24 mouse cellular contexts compared by ENCODE assay signal in the genomic region with DNA sequence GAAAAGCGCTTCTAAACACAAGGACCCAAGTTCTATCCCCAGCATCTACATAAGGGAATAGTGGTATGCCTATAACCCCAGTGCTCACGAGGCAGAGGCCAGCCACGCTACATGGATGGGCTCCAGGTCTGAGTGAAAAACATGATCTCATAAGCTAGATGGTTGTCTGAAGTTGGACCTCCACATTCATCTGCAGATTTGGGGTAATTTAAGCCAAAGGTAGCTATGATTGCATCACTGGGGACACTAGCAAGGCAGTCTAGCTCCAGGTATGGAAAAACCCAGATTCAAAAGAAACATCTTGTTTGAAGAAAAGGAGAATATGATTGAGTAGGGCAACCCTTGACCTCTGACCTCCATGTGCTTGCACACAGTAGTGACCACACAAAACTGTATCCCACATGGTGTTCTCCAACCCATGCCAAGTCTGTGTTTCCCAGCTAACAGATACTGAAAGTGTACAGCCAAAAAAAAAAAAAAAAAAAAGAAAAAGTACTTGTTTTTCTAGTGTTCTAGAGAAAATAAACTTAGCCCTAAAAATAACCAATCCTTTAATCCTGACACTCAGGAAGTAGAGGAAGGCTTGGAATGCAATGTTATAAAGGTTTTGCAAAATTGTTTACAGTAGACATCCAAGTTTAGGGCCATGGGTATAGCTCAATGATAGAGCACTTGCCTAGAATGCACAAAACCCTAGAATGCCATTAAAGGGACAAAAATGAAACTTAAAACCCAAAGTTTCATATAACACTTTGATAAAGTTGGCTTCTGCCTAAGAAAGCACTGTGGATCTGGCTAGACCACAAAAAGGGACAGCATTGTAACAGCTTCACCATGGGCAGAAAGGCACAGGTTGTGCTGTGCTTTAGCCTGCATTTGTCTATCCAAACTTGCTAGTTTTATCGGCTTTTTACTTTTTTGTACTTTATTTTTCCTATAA. TPM values are rescaled to one million over a fixed set of nuclear protein-coding genes. Genes with fewer than 3 reads are reported as not detected.
A peak's percentile ranks its signal among the peaks of the same experiment; 100 is the strongest.
DNase-seq lines count a peak whose midpoint lies in the region; ATAC-seq and TF ChIP-seq lines count a peak whose summit lies in the region.
"Had no signal": no experiment of that assay in that cellular context is flagged by ENCODE, and none has a peak within 500 bp of the region (broad histone marks: within the 10 kb centered on the region; RNA-seq: fewer than 3 reads in every experiment).

No protein-coding gene starts in this region.

- peak; percentile 5 for DNase-seq in kidney, postnatal 0 days (ENCODE audit: low spot score)
- DNase-seq in kidney, postnatal 36 days: no peak
- DNase-seq in 3T3-L1 (ENCODE audit: low read depth, low spot score) (peak; percentile 58), CH12.LX (ENCODE audit: extremely low read depth) (no peak)
- DNase-seq in lung, postnatal 25 days (ENCODE audit: low spot score): peak; percentile 8
- DNase-seq in retina, postnatal 1 day: no peak
- DNase-seq: adrenal gland, adult 2 months; cerebellum, adult 18-20 months; cerebellum, postnatal 25 days; gastrocnemius, postnatal 14 days; heart, adult 11 months; layer of hippocampus, adult 9-11 months; right cerebral cortex, postnatal 25 days; spleen, adult 18-20 months; thymus, postnatal 14 days had no signal

- ATAC-seq in kidney, postnatal 0 days (replicated peaks; ENCODE audit: low FRiP score, low read depth): no peak
- no peak for ATAC-seq in forebrain, embryonic 12.5 days (ENCODE audit: low FRiP score)
- ATAC-seq: forebrain, embryonic 16.5 days; intestine, postnatal 0 days; Patski had no signal

- H3K4me1 ChIP-seq in kidney, postnatal 0 days (replicated peaks; ENCODE audit: insufficient read depth, low read length): peaks cover 10% of the 10 kb centered on the region; the same call in 1 of the 2 replicates
- H3K4me1 ChIP-seq in CH12.LX (ENCODE audit: control insufficient read depth in 1 of 2, insufficient read depth in 2 of 2): peaks cover 0 to 16% of the 10 kb centered on the region in 2 experiments; a peak in 2 of 4 replicates
- peaks cover 18% of the 10 kb centered on the region for H3K4me1 ChIP-seq in forebrain, embryonic 12.5 days

- 80% methylated on average over 4 of the region's 4 CpGs for WGBS in kidney, postnatal 0 days
- WGBS in forebrain, embryonic 12.5 days: 75% methylated on average over 4 of the region's 4 CpGs

- H3K79me2 ChIP-seq in CH12.LX (replicated peaks; ENCODE audit: control insufficient read depth, extremely low read depth, insufficient read depth, poor library complexity, severe bottlenecking): peaks cover 5% of the 10 kb centered on the region

- peaks cover 25% of the 10 kb centered on the region for H3K36me3 ChIP-seq in kidney, postnatal 0 days (ENCODE audit: insufficient read depth, low read length)
- H3K36me3 ChIP-seq in CH12.LX (replicated peaks in 1 of 2; ENCODE audit: control insufficient read depth in 1 of 2, insufficient read depth in 1 of 2, low read length in 1 of 2): peaks cover 25 to 46% of the 10 kb centered on the region in 2 experiments
- H3K36me3 ChIP-seq in forebrain, embryonic 12.5 days (replicated peaks): peaks cover 31% of the 10 kb centered on the region

- no peak overlapping the region for H3K4me3 ChIP-seq in kidney, postnatal 0 days (replicated peaks; ENCODE audit: low read depth, low read length)
- H3K4me3 ChIP-seq in CH12.LX (replicated peaks in 1 of 3; ENCODE audit: low read depth in 2 of 3, low read length in 2 of 3, poor library complexity in 1 of 3): no peak overlapping the region
- no peak overlapping the region for H3K4me3 ChIP-seq in forebrain, embryonic 12.5 days (replicated peaks)
- H3K4me3 ChIP-seq: embryonic facial prominence, embryonic 10.5 days; hindbrain, embryonic 10.5 days; limb, embryonic 15.5 days; midbrain, embryonic 12.5 days had no signal

- TF ChIP-seq POLR2A in CH12.LX (IDR thresholded peaks at IDR 0.05; ENCODE audit: low read depth, low read length): peak; percentile 38

- dilution Hi-C loops in CH12.LX (cut with MboI; ENCODE audit: extremely low pct_ligation_motif_present, extremely low pct_unique_long_range_greater_than_20kb, low sequenced_read_pairs): no loop called here

- no peaks in the 10 kb centered on the region for H3K9me3 ChIP-seq in kidney, postnatal 0 days (replicated peaks; ENCODE audit: low read length)
- H3K9me3 ChIP-seq in CH12.LX (replicated peaks; ENCODE audit: low read length): no peaks in the 10 kb centered on the region
- H3K9me3 ChIP-seq in forebrain, embryonic 12.5 days: no peaks in the 10 kb centered on the region
- H3K9me3 ChIP-seq: embryonic facial prominence, embryonic 10.5 days; hindbrain, embryonic 10.5 days; limb, embryonic 15.5 days; midbrain, embryonic 12.5 days had no signal

- no peak for TF ChIP-seq EP300 in CH12.LX (IDR thresholded peaks at IDR 0.05; ENCODE audit: low read length)

- no peak overlapping the region for H3K9ac ChIP-seq in kidney, postnatal 0 days (ENCODE audit: low read depth, low read length)
- no peak overlapping the region for H3K9ac ChIP-seq in CH12.LX (ENCODE audit: insufficient read depth, low read depth)
- H3K9ac ChIP-seq in forebrain, embryonic 12.5 days: no peak overlapping the region
- H3K9ac ChIP-seq: limb, embryonic 15.5 days; midbrain, embryonic 12.5 days had no signal

- no peak for TF ChIP-seq CTCF in kidney, postnatal 0 days (IDR thresholded peaks at IDR 0.05; ENCODE audit: low read depth)
- TF ChIP-seq CTCF in CH12.LX (conservative IDR thresholded peaks at IDR 0.05 in 1 of 2, IDR thresholded peaks at IDR 0.05 in 1 of 2; ENCODE audit: low read depth in 2 of 2, low read length in 2 of 2): no peak

- H3K4me2 ChIP-seq in kidney, postnatal 0 days (ENCODE audit: low read length): no peak overlapping the region
- H3K4me2 ChIP-seq in CH12.LX (ENCODE audit: insufficient read depth, low read depth, poor library complexity, severe bottlenecking): no peak overlapping the region
- H3K4me2 ChIP-seq in forebrain, embryonic 12.5 days: no peak overlapping the region
- H3K4me2 ChIP-seq: heart, embryonic 11.5 days; limb, embryonic 15.5 days; midbrain, embryonic 12.5 days had no signal

- no peak for TF ChIP-seq RAD21 in CH12.LX (IDR thresholded peaks at IDR 0.05; ENCODE audit: low read depth, low read length)

- no peak overlapping the region for H3K27ac ChIP-seq in kidney, postnatal 0 days
- H3K27ac ChIP-seq in CH12.LX (ENCODE audit: insufficient read depth, low read depth): no peak overlapping the region
- no peak overlapping the region for H3K27ac ChIP-seq in forebrain, embryonic 12.5 days
- H3K27ac ChIP-seq: embryonic facial prominence, embryonic 10.5 days; hindbrain, embryonic 10.5 days; limb, embryonic 15.5 days; midbrain, embryonic 12.5 days had no signal

- in situ Hi-C loops in CH12.LX (cut with MboI; ENCODE audit: low pct_ligation_motif_present, low pct_unique_long_range_greater_than_20kb, low sequenced_read_pairs): no loop called here

- no peaks in the 10 kb centered on the region for H3K27me3 ChIP-seq in kidney, postnatal 0 days (ENCODE audit: insufficient read depth, low read length)
- peaks cover 4% of the 10 kb centered on the region for H3K27me3 ChIP-seq in CH12.LX (replicated peaks)
- peaks cover 20% of the 10 kb centered on the region for H3K27me3 ChIP-seq in forebrain, embryonic 12.5 days
- H3K27me3 ChIP-seq: Patski had no signal

TF ChIP-seq in CH12.LX, 34 proteins besides CTCF, POLR2A, EP300 and RAD21:
- TF ChIP-seq MAX (IDR thresholded peaks at IDR 0.05; ENCODE audit: low read length) (no peak), KAT2A (IDR thresholded peaks at IDR 0.05; ENCODE audit: insufficient replicate concordance, low read length) (no peak), POLR2AphosphoS2 (IDR thresholded peaks at IDR 0.05; ENCODE audit: low read depth, low read length) (0 out of 2 replicates have a peak, but pooled peaks have one; percentile 76), ZNF384 (IDR thresholded peaks at IDR 0.05; ENCODE audit: low read depth, low read length) (no peak), JUN (IDR thresholded peaks at IDR 0.05; ENCODE audit: insufficient read depth, low read depth, low read length) (no peak), CHD2 (IDR thresholded peaks at IDR 0.05; ENCODE audit: low read length) (0 out of 2 replicates have a peak, but pooled peaks have one; percentile 36), UBTF (IDR thresholded peaks at IDR 0.05; ENCODE audit: low read depth, low read length) (no peak), SIN3A (IDR thresholded peaks at IDR 0.05; ENCODE audit: low read length) (no peak), ZMIZ1 (IDR thresholded peaks at IDR 0.05; ENCODE audit: low read depth, low read length) (peak; percentile 4; the same call in 1 of the 2 replicates)

RNA-seq across cellular contexts. Expression of gene Nanos1, which starts 3.4 kb away (rescaled TPM):
- 0.69 and 0.75 TPM in 2 replicates for polyA plus RNA-seq in kidney, postnatal 0 days (2015; fragmentation: Nextera tagmentation; extraction: Ambion mirVana)
- total RNA-seq in CH12.LX (2012; rRNA removed) (1.3 and 1.7 TPM in 2 replicates), CH12.LX (2014; rRNA removed) (3.1 and 3.2 TPM in 2 replicates)
- 0.91 and 1.2 TPM in 2 replicates for polyA plus RNA-seq in CH12.LX (2012; ENCODE audit: insufficient read length, low read depth)
- 7.4 and 7.8 TPM in 2 replicates for polyA plus RNA-seq in forebrain, embryonic 12.5 days (2016; fragmentation: Nextera tagmentation; extraction: Ambion mirVana)

RNA-seq across cellular contexts. Expression of gene Eif3a, which starts 31.3 kb away (rescaled TPM):
- 97.2 and 108 TPM in 2 replicates for polyA plus RNA-seq in kidney, postnatal 0 days (2015; fragmentation: Nextera tagmentation; extraction: Ambion mirVana)
- total RNA-seq in CH12.LX (2012; rRNA removed) (213 and 240 TPM in 2 replicates), CH12.LX (2014; rRNA removed) (120 and 128 TPM in 2 replicates)
- 372 and 420 TPM in 2 replicates for polyA plus RNA-seq in CH12.LX (2012; ENCODE audit: insufficient read length, low read depth)
- polyA plus RNA-seq in forebrain, embryonic 12.5 days (2016; fragmentation: Nextera tagmentation; extraction: Ambion mirVana): 136 and 137 TPM in 2 replicates

RNA-seq across cellular contexts. Expression of gene Fam45a, which starts 52.2 kb away (rescaled TPM):
- 26.5 and 29.1 TPM in 2 replicates for polyA plus RNA-seq in kidney, postnatal 0 days (2015; fragmentation: Nextera tagmentation; extraction: Ambion mirVana)
- 16.2 TPM in 2 replicates for total RNA-seq in CH12.LX (2012; rRNA removed)
- 24.4 and 29.8 TPM in 2 replicates for total RNA-seq in CH12.LX (2014; rRNA removed)
- 27.3 and 35.2 TPM in 2 replicates for polyA plus RNA-seq in CH12.LX (2012; ENCODE audit: insufficient read length, low read depth)
- polyA plus RNA-seq in forebrain, embryonic 12.5 days (2016; fragmentation: Nextera tagmentation; extraction: Ambion mirVana): 35.5 and 39.4 TPM in 2 replicates

Comparison
In these comparisons a context has a peak if more than half of its experiments do, and no peak if none do; other contexts are left out.
1. DNase-seq: peak in kidney, postnatal 0 days (single experiment), 3T3-L1 (single experiment) and lung, postnatal 25 days (single experiment); none in kidney, postnatal 36 days (0 of 2), CH12.LX (single experiment) and retina, postnatal 1 day (single experiment).